Mouse (Mus musculus): ENCODE measurements around the gene Dgkg. TPM values are rescaled to one million over a fixed set of nuclear protein-coding genes. Genes with fewer than 3 reads are reported as not detected.

Gene Dgkg
- polyA plus RNA-seq, 1 experiment from 2014 or later: 0.08 TPM

DNA sequence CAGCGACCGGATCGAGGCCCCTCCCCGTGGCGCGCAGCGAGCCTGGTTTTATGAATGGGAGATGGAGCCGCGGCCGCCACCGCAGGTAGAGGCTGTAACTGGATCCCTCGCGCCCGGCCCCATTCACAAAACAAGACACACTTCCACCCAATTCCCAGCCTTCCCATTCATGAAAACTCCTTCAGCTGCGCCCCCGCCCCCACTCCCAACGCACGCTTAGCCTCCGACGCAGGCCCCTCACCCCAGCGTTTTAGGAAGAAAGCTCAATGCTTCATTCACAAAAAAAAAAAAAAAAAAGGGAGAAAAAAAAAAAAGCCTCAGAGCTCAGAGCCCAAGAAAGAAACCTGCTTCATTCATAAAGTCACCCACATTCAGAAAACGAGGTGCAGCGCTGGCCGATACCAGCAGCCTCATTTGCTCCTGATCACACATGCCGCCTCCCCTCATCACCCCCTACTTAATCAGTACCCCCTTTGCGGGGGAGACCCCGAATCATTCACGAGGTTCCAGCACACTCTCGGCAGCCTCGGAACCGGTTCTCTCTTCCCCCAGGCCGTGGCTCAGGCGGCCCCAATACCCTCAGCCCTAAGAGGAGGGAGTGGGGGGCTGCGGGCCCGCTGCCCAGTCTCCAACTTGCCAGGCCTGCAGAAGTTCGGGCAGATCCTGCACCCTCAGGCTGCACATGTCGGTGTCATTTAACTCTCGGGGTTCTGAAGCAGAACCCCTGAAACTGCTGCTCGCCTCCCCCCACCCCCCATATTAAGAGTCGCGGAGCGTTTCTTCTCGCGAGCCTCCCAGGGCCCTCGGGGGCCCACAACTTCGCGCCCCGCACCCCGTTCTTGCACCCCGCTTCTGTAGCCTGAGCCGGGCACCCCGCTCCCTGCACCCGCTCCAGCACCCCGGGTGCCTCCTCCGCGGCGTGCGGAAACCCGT, 218.3 kb downstream of the Dgkg start:
- H3K4me1 ChIP-seq: peaks cover 38% of the 10 kb centered on the region
- WGBS: under 1% methylated on average over 59 of the region's 59 CpGs
- peaks cover 9% of the 10 kb centered on the region for H3K27me3 ChIP-seq
- peak overlapping the region; percentile 78 for H3K27ac ChIP-seq
- peak overlapping the region; percentile 87 for H3K4me3 ChIP-seq
- H3K9me3 ChIP-seq: no peaks in the 10 kb centered on the region
- peak overlapping the region; percentile 96 for H3K4me2 ChIP-seq (replicated peaks)
- no peaks in the 10 kb centered on the region; the same call in 1 of the 2 replicates for H3K36me3 ChIP-seq
- peak; percentile 24 for ATAC-seq (ENCODE audit: low FRiP score, low read depth)
- peak overlapping the region; percentile 82 for H3K9ac ChIP-seq

DNA sequence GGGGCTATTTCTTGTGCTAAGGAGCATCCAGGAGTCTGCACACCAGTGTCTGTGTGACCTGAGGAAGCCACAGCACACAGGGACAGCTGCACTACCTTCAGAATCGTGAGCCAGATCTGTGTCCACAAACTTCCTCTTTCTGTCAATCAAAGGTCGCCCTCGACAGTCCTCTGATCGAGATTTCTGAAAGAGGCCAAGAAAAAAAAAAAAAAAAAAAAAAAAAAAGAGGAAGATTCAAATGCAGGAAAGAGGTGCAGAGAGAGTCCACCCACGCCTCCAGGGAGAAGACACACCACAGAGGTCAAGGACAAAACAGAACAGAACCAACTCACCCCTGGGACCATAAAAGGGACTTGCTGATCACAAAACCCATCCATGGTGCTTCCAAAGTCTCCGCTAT, 220.9 kb downstream of the Dgkg start:
- H3K27ac ChIP-seq: no peak overlapping the region
- H3K9me3 ChIP-seq: no peaks in the 10 kb centered on the region
- H3K4me2 ChIP-seq (replicated peaks): no peak overlapping the region
- H3K36me3 ChIP-seq: peaks cover 3% of the 10 kb centered on the region
- H3K27me3 ChIP-seq: peaks cover 4% of the 10 kb centered on the region
- no peak overlapping the region for H3K9ac ChIP-seq
- 64% methylated on average over 6 of the region's 6 CpGs for WGBS
- peaks cover 35% of the 10 kb centered on the region for H3K4me1 ChIP-seq
- ATAC-seq (ENCODE audit: low FRiP score, low read depth): no peak
- no peak overlapping the region for H3K4me3 ChIP-seq

DNA sequence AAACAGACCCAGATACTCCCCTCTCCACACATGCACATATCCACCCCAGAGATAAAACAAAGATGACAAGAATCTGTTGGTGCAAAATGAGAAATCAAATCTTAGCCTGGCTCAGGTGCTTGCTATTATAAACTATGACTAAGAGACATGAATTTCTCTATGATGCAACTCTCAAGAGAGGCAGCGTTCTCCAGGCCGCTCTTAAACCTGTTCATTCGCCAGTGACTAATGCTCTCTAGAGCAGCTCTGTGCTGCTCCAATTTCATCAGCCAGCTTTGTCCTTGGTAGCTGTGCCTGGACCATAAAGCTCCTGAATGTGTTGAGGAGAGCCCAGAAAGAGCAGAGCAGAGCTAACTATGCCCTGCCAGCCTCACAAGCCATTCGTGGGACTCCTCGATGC, 222.5 kb downstream of the Dgkg start:
- Histone ChIP-seq H3K4me3 (no peak overlapping the region), H3K36me3 (peaks cover 3% of the 10 kb centered on the region), H3K27me3 (0 out of 2 replicates have a peak, but pooled peaks cover 2% of the 10 kb centered on the region), H3K4me1 (peaks cover 40% of the 10 kb centered on the region), H3K4me2 (replicated peaks) (peak overlapping the region; percentile 38), H3K9me3 (no peaks in the 10 kb centered on the region), H3K27ac (no peak overlapping the region), H3K9ac (no peak overlapping the region)
- ATAC-seq (ENCODE audit: low FRiP score, low read depth): no peak
- 49% methylated on average over 5 of the region's 5 CpGs for WGBS

DNA sequence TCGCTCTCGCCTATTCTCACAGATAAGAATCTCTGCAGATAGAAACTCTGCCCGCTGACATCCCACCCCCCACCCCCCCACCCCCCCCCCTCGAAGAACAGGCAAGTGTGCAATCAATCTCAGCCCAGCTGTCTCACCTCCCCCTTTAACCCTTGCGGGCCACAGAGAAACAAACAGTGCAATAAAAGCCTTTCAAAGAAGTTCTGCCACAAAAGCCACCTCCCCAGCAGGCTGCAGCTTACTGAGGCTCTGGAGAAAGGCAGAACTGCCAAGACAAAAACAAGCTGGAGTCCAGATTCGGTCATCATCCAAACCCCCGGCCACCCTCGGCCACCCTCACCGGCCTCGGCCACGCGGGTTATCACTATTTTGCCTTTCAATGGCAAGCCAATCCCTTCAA, 223.1 kb downstream of the Dgkg start:
- peaks cover 3% of the 10 kb centered on the region for H3K36me3 ChIP-seq
- H3K4me1 ChIP-seq: peaks cover 45% of the 10 kb centered on the region
- WGBS: 18% methylated on average over 12 of the region's 12 CpGs
- no peak for ATAC-seq (ENCODE audit: low FRiP score, low read depth)
- no peak overlapping the region for H3K9ac ChIP-seq
- H3K4me3 ChIP-seq: no peak overlapping the region
- 0 out of 2 replicates have a peak, but pooled peaks cover 2% of the 10 kb centered on the region for H3K27me3 ChIP-seq
- H3K9me3 ChIP-seq: no peaks in the 10 kb centered on the region
- no peak overlapping the region for H3K27ac ChIP-seq
- peak overlapping the region; percentile 38 for H3K4me2 ChIP-seq (replicated peaks)

DNA sequence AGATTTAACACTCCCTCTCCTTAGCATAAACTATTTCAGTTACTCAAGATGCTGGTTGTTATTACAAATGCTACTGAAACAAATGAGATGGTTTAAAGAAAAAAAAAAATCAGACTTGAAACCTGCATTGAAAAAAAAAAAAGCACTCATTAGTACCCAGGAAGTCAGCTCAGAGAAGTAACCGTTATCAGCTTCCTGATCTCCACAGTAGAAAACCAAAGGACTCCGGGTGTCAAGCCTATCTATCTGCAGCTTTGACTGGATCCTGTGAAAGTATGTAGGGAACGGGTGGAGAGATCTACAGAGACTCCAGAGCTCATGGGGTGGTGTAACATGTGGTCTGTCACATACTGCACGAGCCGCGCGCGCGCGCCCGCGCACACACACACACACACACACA, 225.2 kb downstream of the Dgkg start:
- Histone ChIP-seq H3K4me3 (no peak overlapping the region), H3K9ac (no peak overlapping the region), H3K27ac (no peak overlapping the region), H3K9me3 (no peaks in the 10 kb centered on the region), H3K27me3 (no peaks in the 10 kb centered on the region), H3K4me1 (peaks cover 47% of the 10 kb centered on the region), H3K4me2 (replicated peaks) (no peak overlapping the region), H3K36me3 (peaks cover 3% of the 10 kb centered on the region)
- ATAC-seq (ENCODE audit: low FRiP score, low read depth): no peak
- WGBS: 83% methylated on average over 12 of the region's 12 CpGs

DNA sequence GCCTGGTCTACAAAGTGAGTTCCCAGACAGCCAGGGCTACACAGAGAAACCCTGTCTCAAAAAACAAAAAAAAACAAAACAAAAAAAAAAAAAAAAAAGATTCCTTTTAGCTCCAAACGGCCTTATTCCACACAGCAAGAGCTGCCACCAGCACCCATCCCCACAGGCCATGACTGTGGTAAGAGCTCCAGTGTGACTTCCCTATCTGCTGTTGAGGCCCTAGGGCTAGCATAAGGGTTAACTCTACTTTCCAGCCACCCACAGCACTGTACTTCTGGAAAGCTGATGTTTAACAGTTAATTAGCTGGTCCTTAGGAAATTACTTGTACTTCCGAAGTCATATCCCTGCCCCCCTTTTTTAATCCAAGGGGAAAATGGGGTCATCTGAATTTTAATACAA, 225.7 kb downstream of the Dgkg start:
- Histone ChIP-seq H3K36me3 (peaks cover 3% of the 10 kb centered on the region), H3K4me1 (peaks cover 47% of the 10 kb centered on the region), H3K27me3 (no peaks in the 10 kb centered on the region), H3K9ac (no peak overlapping the region), H3K9me3 (no peaks in the 10 kb centered on the region), H3K27ac (no peak overlapping the region), H3K4me2 (replicated peaks) (no peak overlapping the region), H3K4me3 (no peak overlapping the region)
- no peak for ATAC-seq (ENCODE audit: low FRiP score, low read depth)
- 56% methylated on average over 2 of the region's 2 CpGs for WGBS

DNA sequence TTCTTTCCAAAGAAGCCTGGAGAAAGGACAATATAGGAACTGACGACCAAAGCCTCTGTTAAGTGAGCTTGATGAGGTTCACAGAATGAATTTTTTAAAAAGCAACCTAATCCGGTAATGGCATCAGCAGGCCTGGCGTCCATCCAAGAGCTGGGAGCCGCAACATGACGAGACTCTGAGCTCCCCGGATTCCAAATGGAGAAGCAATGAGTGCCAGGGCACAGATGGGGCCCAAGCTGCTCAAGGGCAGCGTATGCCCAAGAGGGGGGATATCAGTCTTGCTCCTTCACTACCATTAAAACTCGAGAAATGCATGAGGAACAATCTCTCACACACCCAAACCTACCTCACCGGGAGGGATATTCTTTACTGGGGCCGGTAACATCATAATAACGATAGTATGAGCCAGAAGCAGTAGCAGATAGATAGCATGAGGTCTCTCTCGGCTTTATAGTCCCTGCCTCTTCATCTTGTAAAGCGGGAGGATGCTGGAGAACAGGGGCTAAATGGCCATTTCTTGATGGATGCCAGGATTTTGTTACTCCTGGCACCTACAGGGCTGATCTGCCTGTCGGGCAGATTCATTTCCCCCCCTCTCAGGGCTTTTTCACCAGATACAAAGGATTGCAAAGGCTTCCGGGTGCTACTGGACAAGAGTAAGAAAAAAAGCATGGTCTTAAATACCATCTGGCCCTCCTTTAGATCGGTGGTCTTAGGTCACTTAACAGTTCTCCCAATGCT, 226.6 kb downstream of the Dgkg start:
- H3K4me3 ChIP-seq: no peak overlapping the region
- ATAC-seq (ENCODE audit: low FRiP score, low read depth): no peak
- 0 out of 2 replicates have a peak overlapping the region, but pooled peaks have one; percentile 5 for H3K4me2 ChIP-seq (replicated peaks)
- WGBS: 55% methylated on average over 16 of the region's 16 CpGs
- H3K9me3 ChIP-seq: no peaks in the 10 kb centered on the region
- H3K36me3 ChIP-seq: peaks cover 12% of the 10 kb centered on the region
- H3K27me3 ChIP-seq: no peaks in the 10 kb centered on the region
- no peak overlapping the region for H3K9ac ChIP-seq
- peaks cover 47% of the 10 kb centered on the region for H3K4me1 ChIP-seq
- peak overlapping the region; percentile 84; the same call in 1 of the 2 replicates for H3K27ac ChIP-seq

DNA sequence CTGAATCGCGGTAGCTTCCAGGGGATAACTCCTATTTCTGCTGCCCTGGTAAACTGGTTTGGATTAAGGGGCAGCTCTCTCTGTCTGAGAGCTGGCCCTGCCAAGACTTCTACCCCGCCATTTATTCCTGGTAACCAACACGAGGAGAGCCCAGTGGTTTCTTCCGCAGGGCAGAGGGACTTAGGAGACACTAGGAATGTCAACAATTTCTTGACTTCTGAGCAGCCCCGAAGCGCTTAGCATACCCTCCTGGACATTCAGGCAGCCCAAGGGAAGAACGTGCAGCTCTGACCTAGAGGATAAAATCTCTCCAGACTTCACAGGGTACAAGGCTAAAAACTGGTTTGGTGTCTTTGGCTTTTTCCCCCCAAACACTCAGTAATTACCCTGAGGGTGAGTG, 227.6 kb downstream of the Dgkg start:
- peak overlapping the region; percentile 84 for H3K27ac ChIP-seq
- ATAC-seq (ENCODE audit: low FRiP score, low read depth): 0 out of 2 replicates have a peak, but pooled peaks have one; percentile 1
- H3K4me1 ChIP-seq: peaks cover 42% of the 10 kb centered on the region
- H3K9me3 ChIP-seq: no peaks in the 10 kb centered on the region
- peak overlapping the region; percentile 12; the same call in 1 of the 2 replicates for H3K4me3 ChIP-seq
- no peaks in the 10 kb centered on the region for H3K27me3 ChIP-seq
- WGBS: 21% methylated on average over 8 of the region's 8 CpGs
- peak overlapping the region; percentile 52 for H3K4me2 ChIP-seq (replicated peaks)
- H3K9ac ChIP-seq: no peak overlapping the region
- peaks cover 18% of the 10 kb centered on the region for H3K36me3 ChIP-seq

DNA sequence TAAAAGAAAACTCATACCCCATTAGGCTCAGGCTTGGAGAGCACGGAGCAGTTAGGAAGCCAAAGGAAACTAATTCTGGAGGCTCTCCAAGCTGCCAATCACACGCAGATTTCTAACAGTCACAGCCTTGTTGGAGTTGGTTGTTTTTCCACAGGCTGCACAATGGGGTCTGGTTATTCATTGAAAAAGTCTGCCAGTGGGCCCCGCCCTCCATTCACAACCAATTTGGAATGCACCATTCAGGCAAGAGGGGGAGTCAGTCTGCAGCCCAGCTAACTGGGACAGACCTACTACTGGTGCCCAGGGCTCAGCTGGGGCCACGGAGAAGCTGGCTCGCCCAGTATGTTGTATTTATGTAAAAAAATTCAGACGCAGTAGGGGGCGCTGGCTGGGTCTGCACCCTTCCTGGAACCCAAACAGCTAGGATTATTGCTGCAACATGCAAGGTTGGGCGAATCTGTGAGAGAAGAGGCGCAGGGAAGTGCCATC, 228.1 kb downstream of the Dgkg start:
- no peak overlapping the region for H3K9ac ChIP-seq
- H3K4me3 ChIP-seq: peak overlapping the region; percentile 12
- peaks cover 18% of the 10 kb centered on the region for H3K36me3 ChIP-seq

DNA sequence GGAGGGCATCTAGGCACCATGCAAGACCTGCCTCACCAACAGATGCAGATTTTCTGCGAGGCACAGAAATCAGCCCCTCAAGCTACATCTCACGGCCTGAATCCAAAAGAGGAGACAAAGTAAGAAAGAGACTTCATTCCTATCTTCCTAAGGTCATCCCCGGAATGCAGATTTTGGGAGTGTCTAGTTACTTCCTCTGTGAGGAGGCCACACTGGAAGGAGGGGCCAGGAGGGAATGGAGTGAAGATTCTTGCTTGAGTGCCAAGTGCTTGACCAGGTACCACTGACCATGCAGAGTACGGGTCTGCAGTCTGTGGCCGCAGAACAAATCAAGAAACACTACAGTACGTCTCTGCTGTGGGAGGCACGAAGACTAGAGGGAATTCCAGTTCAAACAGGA, 230.2 kb downstream of the Dgkg start:
- H3K9me3 ChIP-seq: no peaks in the 10 kb centered on the region
- H3K4me3 ChIP-seq: no peak overlapping the region
- no peak overlapping the region for H3K4me2 ChIP-seq (replicated peaks)
- H3K9ac ChIP-seq: no peak overlapping the region
- WGBS: 85% methylated on average over 7 of the region's 7 CpGs
- no peak overlapping the region for H3K27ac ChIP-seq
- no peaks in the 10 kb centered on the region for H3K27me3 ChIP-seq
- ATAC-seq (ENCODE audit: low FRiP score, low read depth): no peak
- peaks cover 32% of the 10 kb centered on the region for H3K4me1 ChIP-seq
- peaks cover 17% of the 10 kb centered on the region for H3K36me3 ChIP-seq

More for the DNA sequence above, 228.1 kb downstream of the Dgkg start:
- Histone ChIP-seq H3K4me2 (replicated peaks) (peak overlapping the region; percentile 52), H3K27ac (peak overlapping the region; percentile 84), H3K4me1 (peaks cover 38% of the 10 kb centered on the region), H3K9me3 (no peaks in the 10 kb centered on the region), H3K27me3 (no peaks in the 10 kb centered on the region)
- ATAC-seq (ENCODE audit: low FRiP score, low read depth): peak; percentile 88
- 14% methylated on average over 9 of the region's 9 CpGs for WGBS

DNA sequence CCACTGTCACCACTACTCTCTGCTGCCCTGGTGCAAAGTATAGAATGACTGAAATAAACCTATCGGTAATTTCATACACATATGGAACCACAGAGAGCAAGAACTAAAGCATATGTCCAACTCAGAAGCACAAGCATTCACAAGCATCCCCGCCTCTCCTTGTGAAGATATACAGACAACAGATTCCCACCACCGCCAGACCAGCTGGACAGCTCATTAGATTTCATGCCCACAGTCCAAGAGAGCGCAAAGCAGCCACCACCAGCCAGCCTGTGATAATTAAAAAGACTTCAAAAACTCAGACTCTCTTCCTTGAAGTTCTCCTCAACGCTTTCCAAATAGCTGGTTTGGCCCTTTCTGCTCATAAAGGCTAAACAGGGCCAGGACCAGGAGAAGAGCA, 234.8 kb downstream of the Dgkg start:
- no peak for ATAC-seq (ENCODE audit: low FRiP score, low read depth)
- no peak overlapping the region for H3K9ac ChIP-seq
- 80% methylated on average over 5 of the region's 5 CpGs for WGBS
- 0 out of 2 replicates have a peak, but pooled peaks cover 4% of the 10 kb centered on the region for H3K4me1 ChIP-seq
- H3K36me3 ChIP-seq: peaks cover 27% of the 10 kb centered on the region
- no peaks in the 10 kb centered on the region for H3K27me3 ChIP-seq
- H3K9me3 ChIP-seq: no peaks in the 10 kb centered on the region
- H3K27ac ChIP-seq: no peak overlapping the region
- no peak overlapping the region for H3K4me2 ChIP-seq (replicated peaks)
- H3K4me3 ChIP-seq: no peak overlapping the region
